Mouse (Mus musculus) embryo, embryonic 10 days (tissue): ENCODE measurements around the gene Synpr.
"Not testable (repeated sequence)": the region's sequence is repeated elsewhere in the genome, so short reads cannot be mapped to it uniquely, and the experiment has no call there.

Experiments used
- DNase-seq: peaks from one replicate; pipeline ENCODE4 v3.0.0-alpha.2; 2015; ENCODE audit warnings: low spot score

Synpr gene

GRCm38 (mm10) chr14:13284091-13284844 lies at the start of gene Synpr:
Gene Synpr, plus strand, starts transcription at chr14:13284780.
- DNase-seq, result peak; percentile 91

- DNase-seq, result peak; percentile 12
These were observed 47.7 kb upstream of the Synpr start for GRCm38 (mm10) chr14:13236929-13237328.

GRCm38 (mm10) chr14:13247431-13247830 lies 37.1 kb upstream of the Synpr start:
- DNase-seq, result no peak

GRCm38 (mm10) chr14:13249361-13249760 lies 35.2 kb upstream of the Synpr start:
- DNase-seq, result no peak

GRCm38 (mm10) chr14:13252594-13252993 lies 32.0 kb upstream of the Synpr start:
- DNase-seq, result no peak

GRCm38 (mm10) chr14:13254741-13255140 lies 29.8 kb upstream of the Synpr start:
- not testable (repeated sequence) for DNase-seq

DNA sequence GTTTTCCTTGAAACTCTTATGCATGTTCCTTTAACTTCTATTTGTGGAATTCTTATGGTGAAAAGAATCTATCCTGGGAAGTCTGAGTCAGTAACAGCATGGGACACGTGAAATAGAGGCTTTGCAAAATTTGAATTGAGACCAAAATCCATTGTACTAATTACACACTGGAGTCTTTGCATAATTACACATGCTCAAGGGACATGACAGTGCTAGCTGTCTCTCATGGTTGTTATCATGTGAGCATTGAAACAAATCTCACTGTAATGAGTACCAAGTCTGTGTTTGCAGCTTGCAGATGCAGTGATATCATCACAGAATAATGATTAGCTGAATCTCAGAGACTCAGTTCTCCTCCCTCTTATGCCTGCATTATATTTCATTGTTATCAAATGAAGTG lies 22.2 kb upstream of the Synpr start:
- DNase-seq, result no peak

GRCm38 (mm10) chr14:13266331-13266730 lies 18.2 kb upstream of the Synpr start:
- no peak for DNase-seq

DNA sequence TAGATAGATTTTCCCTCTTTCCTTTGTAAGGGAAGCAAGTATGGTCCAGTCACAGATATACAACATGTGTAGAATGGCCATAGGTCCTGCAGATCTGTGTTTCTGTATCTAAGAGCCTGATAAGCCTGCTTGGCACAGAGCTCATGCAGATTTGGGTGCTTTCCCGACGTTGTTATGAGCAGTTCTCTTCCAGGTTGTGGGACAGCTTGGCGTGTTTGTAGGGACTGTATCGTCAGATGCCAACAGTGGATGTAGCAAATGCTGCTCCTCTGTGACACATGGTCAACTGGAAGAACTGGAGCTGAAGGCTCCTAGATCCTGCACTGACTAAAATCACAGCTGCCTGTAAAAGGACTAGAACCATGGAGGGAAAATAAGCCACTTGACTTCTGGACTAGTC lies 17.4 kb upstream of the Synpr start:
- DNase-seq, result no peak

- no peak for DNase-seq
These were observed 1.4 kb upstream of the Synpr start for GRCm38 (mm10) chr14:13283211-13283610.

DNA sequence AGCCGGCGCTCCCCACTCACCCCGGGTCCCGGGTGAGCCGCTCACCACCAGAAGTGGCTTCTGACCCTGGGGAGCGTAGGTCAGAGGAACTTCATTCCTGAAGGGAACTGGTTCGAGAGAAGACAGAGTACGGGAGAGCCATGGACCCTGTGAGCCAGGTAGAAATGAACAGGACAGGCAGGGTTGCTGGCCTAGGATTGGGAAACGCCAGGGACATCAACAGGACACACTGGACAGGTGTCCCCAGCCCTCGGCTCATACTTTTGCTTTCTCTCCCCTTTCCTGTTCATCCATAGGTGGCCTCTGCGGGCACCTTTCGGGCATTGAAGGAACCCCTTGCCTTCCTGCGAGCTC lies 242 bp downstream of the Synpr start:
- no peak for DNase-seq

DNA sequence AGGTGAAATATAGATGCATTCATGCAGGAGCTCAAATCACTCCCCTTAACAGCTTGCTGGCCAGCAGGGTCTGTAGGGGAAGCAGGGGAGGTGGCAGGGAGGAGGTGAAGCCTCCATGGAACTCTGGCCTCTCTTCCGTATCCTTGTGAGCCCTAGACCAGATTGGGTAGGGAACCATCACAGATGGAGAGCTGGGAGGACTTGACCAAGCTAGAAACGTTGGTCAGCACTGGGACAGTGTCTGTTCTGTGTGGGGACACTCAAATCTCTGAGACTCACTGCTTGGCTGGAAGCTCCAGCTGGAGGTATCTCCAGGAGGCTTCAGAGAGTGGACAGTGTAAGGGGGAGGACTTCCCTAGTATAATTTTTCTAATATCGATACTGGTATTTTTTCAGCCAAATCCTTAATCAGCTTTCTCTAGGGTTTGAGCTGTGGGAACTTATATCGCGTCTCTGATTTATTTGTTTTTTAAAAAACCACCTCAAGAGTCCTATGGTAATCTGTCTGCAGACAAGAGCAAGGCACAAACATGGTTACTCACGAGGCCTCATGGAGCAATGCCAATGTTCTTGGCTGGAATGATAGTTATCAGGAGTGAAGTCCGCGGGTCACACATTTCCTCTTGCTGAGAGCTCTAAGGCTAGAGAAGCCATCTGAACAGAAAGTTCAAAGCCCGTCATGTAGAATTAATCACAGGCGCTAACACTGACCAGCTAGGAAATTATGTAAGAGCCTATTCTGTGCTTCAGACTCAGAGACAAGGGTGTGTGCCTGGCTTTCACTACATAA lies 956 bp downstream of the Synpr start:
- DNase-seq, result no peak

GRCm38 (mm10) chr14:13294200-13294599 lies 9.6 kb downstream of the Synpr start:
- DNase-seq, result no peak

- DNase-seq, result no peak
These were observed 29.7 kb downstream of the Synpr start for GRCm38 (mm10) chr14:13314323-13314722.

- no peak for DNase-seq
These were observed 43.9 kb downstream of the Synpr start for GRCm38 (mm10) chr14:13328461-13328860.

- no peak for DNase-seq
These were observed 48.1 kb downstream of the Synpr start for GRCm38 (mm10) chr14:13332497-13333306.

DNA sequence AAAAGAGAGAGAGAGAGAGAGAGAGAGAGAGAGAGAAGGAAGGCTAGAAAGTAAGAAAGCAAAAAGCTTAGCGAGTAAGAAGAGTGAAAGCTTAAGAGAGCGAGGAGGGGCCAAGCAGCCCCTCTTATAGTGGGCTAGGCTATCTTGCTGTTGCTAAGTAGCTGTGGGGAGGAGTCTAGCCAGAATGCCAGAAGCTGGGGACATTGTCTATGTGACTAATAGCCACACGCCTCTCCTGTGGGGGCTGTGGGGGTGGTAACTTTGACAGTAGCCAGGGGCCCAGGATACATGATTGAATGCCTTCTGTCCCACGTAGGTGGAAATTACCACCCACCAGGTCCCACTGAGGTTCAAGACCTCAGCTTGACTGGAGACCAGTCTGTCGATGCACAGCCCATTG lies 48.8 kb downstream of the Synpr start:
- DNase-seq, result no peak

GRCm38 (mm10) chr14:13336162-13336561 lies 51.6 kb downstream of the Synpr start:
- DNase-seq, result no peak

DNA sequence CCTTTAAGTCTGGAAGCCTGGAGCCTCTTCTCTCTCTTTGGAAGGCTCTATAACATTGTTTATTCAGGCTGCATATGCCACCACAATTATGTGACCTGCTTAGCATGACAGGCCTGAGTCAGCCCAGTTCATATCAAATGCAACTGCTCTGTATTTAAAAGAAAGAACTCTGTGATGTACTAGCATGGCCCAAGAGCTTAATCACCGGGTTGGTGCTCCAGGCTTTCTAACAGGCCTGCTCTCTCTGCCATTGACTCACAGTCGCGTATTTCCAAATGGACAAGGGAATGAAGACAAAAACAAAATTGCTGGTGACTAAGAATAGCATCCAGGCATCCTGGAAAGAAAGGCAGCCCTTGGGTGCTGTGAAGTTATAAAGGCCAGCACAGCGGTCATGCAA lies 56.1 kb downstream of the Synpr start:
- no peak for DNase-seq

- DNase-seq, result no peak
These were observed 59.7 kb downstream of the Synpr start for GRCm38 (mm10) chr14:13344240-13344639.

GRCm38 (mm10) chr14:13349170-13349865 lies 64.7 kb downstream of the Synpr start:
- DNase-seq, result peak; percentile 49

- DNase-seq, result peak; percentile 69
These were observed 69.6 kb downstream of the Synpr start for GRCm38 (mm10) chr14:13354154-13354553.
